Mouse (Mus musculus): ENCODE measurements around the gene BC048403.

Gene BC048403

GRCm38 (mm10) chr10:121739548-121740505 is at the start of gene BC048403:
Gene BC048403 (plus strand): TSS chr10:121739937.
- peak; percentile 90 for DNase-seq

DNA sequence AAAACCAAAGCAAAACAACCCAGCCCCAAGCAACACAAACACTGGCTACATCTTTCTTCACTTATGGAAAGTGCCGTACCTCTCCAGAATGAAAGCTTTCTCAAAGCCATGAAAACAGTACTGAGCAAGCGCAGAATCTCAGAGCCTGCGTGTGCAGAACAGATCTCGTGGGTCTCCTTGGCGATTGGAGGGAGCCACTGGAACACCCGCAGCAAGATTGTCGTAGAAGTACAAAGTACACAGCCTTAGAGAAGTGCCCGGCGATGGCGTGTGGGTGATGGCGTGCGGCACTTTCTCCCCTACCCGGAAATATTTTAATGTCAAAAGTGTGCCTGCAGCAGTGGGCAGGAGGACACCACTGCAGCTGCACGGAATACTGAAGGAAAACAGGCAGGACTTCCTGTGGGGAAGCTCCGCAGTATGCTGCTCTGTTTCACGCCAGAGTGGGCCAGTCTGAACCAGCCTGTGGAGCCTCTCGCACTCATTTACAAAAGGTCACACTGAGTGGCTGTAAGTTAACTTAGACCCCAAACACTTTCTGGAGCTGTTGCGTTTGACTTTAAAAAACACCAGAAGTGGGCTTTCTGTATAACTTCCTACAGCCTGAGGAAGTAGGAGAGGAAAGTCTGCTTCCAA is 46.7 kb upstream of the BC048403 start:
- DNase-seq, result no peak

DNA sequence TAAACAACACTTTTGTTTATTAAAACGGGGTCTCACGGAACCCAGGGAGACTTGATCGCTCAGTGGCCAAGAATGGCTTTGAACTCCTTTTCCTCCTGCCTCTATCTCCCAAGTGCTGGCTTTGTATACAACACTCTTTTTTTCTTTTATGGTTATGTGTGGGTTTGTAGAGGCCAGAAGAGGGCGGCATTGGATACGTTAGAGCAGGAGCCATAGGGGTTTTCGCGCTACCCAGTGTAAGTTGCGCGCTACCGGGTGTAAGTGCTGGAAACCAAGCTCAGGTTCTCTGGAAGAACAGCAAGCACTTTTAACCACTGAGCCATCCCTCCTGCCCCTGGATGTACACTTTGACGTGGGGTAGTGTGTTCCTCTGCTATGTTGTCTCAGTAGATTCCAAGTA is 45.2 kb upstream of the BC048403 start:
- DNase-seq, result no peak

- peak; percentile 3 for DNase-seq
These were observed 38.2 kb upstream of the BC048403 start for GRCm38 (mm10) chr10:121701296-121702248.

DNA sequence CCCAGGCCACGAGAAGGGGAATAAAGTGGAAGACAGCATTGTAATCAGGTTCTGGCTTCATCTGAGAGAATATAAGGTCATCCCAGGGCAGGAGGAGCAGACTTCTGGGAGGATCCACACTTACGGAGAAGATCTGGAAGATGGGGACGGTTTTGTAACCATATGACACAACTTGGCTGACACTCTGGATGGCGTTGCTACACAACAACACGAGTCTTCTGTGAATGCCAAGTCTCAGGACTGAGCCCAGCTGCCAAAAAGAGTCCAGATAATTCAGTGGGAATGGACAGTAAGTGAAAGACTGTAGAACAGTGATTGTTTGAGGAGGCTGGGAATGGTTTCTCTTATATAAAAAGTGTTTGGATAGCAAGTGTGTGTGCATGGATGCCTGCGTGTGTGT is 36.1 kb upstream of the BC048403 start:
- no peak for DNase-seq

GRCm38 (mm10) chr10:121704871-121705270 is 34.9 kb upstream of the BC048403 start:
- DNase-seq, result no peak

DNA sequence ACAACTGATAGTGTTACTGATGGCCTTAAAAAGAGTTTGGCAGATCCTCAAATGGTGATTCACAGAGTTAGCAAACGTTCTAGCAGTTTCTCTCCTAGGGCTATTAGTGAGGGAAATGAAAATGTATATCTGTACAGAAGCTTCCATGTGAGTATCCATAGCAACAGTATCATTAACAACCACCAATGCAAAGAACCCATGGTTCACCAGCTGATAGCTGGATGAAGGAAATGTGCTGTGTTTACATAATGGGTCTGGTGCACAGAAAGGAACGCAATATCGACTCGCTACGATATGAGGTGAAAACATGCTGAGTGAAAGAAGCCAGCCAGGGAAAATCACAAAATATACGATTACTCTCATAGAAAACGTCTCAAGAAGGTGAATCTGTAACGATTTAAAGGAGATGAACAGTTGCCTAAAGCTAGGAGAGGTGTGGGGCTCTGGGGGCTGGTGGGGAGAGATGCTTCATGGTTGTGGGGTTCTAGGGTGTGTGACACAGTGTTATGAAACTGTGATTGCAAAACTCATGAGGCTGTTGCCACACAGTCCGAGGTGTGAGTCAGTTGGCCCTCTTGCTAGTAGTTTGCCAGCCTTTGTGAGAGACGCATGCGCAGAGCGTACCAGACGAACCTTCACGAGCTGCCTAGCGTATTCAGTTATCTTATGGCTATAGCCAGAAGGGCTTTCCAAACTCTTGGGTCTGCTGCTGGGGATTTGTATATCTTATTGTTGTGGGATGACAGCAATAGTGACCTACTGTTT is 34.2 kb upstream of the BC048403 start:
- no peak for DNase-seq

DNA sequence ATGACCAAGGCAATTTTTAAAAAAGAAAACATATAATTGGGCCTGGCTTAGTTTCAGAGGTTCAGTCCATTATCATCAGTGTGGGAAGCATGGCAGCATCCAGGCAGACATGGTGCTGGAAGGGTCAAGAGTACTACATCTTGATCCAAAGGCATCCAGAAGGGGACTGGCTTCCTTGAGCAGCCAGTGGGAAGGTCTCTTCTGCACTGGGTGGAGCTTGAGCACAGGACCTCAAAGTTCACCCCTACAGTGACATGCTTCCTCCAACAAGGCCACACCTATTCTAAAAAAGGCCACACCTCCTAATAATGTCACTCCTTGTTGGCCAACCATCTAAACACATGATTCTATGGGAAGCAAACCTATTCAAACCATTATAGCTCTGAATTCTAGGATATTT is 22.9 kb upstream of the BC048403 start:
- DNase-seq, result no peak

- no peak for DNase-seq
These were observed 20.7 kb upstream of the BC048403 start for GRCm38 (mm10) chr10:121718896-121719585.

DNA sequence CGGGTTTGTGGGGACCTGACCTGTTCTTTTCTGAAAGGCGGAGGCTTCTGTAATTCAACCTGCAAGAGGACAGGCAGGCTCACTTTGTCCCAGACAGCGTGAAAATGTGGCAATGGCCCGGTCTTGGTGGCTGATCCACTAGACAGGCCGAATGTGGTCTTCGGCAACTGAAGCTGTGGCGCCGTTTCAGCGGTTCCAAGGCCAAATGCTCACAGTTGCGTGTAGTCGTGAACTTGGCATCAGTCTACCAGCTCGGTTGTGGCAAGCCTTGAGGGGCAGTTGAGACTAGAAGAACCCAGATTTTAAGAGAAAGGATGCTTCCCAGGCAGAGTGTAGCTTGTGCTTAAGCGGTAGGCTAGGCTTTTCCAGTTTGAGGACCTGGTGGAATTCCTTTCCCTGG is 19.0 kb upstream of the BC048403 start:
- DNase-seq, result no peak

DNA sequence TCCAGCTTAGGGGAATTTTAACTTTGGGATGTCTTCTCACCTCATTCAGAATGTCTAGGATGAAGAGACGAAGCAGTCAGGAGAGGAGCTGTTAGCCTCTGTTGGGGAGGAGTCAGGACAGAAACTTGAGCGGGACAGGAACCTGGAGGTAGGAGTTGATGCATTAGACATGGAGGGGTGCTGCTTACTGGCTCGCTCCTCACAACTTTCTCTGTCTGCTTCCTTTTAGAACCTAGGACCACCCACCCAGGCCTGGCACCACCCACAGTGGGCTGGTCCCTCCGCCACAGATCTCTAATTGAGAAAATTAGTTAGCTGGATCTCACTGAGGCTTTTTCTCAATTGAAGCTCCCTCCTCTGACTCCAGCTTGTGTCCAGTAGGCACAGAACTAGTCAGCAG is 13.2 kb upstream of the BC048403 start:
- DNase-seq, result no peak

GRCm38 (mm10) chr10:121727151-121727550 is 12.6 kb upstream of the BC048403 start:
- DNase-seq, result no peak

GRCm38 (mm10) chr10:121728226-121728625 is 11.5 kb upstream of the BC048403 start:
- DNase-seq, result no peak

DNA sequence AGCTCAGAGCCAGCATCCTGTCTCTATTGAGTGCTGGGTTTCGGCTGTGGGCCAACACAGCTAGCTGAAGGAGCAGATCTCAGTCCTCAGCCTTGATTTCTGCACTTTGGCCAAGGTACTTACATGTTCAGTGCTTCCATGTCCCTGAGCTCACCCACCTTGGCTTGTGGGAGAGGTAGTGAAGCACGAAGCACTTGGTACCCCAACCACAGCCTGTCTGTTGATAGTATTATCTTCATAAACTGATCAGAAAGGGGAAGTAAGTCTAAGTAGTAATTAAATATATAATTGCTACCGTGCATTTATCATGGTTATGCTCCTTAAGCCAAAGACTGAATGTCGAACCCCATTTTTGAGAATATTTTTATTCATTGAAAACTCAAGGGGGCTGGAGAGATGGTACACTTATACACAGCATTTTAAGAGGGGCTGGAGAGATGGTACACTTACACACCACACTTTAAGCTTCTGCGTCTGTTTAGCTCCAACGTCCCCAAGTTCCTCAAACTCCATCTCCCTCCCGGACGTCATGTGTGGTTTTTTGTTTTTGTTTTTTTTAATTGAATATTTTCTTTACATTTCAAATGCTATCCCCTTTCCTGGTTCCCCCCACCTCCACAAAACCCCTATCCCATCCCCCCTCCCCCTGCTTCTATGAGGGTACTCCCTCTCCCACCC is 8.6 kb upstream of the BC048403 start:
- DNase-seq, result no peak

DNA sequence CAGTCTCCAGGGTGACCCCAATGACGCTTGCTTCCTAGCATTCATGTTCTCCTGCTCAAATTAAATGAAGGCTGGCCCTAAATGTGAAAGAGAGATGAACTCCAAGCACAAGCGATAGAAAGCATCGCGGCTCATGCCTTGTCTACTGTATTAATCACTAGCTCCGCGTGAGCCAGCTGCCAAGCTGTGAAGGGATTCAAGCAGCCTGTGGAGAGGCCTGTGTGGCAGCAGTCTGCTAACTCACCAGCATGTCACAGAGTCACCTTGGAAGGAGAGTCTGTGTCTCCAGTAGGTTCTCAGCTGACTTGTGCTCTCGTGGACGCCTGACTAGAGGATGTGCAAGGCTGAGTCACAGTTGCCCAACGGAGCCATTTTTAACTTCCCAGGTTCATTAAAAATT is 7.2 kb upstream of the BC048403 start:
- DNase-seq, result no peak

- no peak for DNase-seq
These were observed 2.5 kb upstream of the BC048403 start for GRCm38 (mm10) chr10:121737256-121737655.

DNA sequence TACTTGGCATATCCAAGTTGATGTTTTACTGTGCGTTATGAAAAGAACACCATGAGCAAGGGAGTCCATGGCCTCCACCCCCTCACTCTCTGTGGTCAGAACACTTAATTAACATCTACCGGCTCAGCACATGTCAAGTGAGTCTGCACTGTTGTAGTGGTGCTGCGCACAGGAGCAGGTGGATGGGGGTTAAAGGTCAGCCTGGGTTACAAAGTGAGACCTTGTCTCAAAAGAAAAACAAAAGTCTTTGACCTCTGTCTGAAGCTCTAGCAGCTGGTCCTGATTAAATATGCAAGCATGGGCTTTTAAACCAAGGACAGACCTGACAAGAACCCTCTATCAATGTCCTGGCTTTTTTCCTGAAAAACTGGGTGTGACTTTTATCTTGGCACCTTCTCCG is 2.6 kb downstream of the BC048403 start:
- DNase-seq, result no peak

DNA sequence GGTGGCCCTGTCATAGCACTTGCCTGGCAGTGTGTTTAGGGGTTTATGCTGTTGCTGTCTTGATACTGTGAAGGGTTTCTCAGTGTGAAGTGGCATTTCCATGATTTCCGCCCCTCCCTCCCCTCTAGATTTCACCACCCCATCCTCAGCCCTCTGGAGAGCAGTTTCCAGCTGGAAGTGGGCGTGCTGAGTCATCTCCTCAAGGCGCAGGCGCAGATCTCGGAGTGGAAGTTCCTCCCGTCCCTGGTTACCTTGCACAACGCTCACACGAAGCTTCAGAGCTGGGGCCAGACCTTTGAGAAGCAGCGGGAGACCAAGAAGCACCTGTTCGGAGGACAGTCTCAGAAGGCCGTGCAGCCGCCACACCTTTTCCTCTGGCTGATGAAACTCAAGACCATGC is 10.4 kb downstream of the BC048403 start:
- no peak for DNase-seq

DNA sequence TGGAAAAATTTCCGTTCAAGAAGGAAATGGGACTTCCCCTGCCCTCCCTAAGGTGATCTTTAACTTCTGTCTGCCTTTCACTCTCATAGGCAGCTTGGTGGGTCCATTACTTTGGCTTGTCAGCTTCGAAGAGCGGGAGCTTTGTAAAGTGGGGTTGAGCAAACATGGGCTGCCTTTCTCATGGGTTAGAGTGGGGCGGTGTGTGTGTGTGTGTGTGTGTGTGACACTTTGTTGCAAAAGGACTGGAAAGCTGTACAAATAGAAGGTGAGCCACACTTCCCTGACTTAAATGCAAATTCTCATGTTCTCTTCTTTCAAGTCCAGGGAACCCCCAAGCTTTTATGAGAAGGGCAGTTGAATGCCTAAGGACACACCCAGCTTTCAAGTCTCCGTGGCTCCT is 14.5 kb downstream of the BC048403 start:
- no peak for DNase-seq

GRCm38 (mm10) chr10:121755822-121756221 is 16.1 kb downstream of the BC048403 start:
- no peak for DNase-seq

DNA sequence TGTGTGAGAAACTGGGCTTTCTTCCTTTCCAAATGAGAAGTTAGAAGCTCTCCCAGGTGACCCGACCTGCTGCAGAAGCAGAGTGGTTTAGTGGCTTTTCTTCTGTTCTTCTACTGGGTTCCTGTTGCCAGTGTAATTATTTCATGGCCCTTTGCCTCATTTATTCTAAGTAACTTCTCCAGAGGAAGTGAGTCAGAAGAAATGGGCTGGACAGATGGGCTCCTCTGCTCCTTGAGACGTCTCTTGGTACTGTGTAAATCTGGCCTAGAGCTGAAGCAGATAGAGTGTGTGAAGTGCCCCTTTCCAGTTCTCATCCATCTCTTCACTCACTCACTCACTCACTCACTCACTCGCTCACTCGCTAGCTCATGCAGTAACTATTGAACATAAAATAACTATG is 16.9 kb downstream of the BC048403 start:
- no peak for DNase-seq
